Mouse (Mus musculus): ENCODE measurements around the gene Gm4952. TPM values are rescaled to one million over a fixed set of nuclear protein-coding genes. Genes with fewer than 3 reads are reported as not detected.
A peak's percentile ranks its signal among the peaks of the same experiment; 100 is the strongest.

Gm4952 gene
- total RNA-seq (2021) (not detected), polyA plus RNA-seq (2012; rRNA removed) (not detected in 2 replicates)
- long read RNA-seq: 0 reads

DNA sequence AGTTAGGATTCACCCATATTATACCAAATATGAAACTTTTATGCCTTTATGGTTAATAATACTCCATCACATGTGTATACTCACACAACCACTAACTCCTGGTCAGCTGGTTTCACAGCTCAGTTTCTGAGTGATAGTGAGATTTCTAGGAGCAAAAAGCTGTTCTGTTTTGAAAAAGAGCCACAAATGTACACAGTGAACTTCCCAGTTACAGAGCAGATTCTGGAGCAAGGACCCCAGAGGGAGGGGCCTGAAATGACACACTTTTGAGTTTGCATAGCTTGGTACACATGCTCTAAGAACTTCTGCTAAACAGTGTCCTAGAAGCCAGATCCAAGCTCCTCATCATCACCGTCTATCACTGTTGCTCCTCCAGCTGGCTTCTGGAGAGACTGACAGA is at the start of gene Gm4952:
Gm4952 (plus strand) TSS at position 301 of the 400 bp plus-strand sequence.
- no peak within 1 kb of the TSS for H3K27ac ChIP-seq
- no peaks in the 10 kb centered on the region for H3K27me3 ChIP-seq (ENCODE audit: control insufficient read depth, insufficient read depth, low read length)
- H3K4me1 ChIP-seq (ENCODE audit: control insufficient read depth, insufficient read depth, low read length): no peaks in the 10 kb centered on the region; the same call in none of the 2 replicates
- H3K9ac ChIP-seq (ENCODE audit: low read depth, low read length): no peak within 1 kb of the TSS
- TF ChIP-seq CTCF (IDR thresholded peaks at IDR 0.05) (no peak), POLR2A (IDR thresholded peaks at IDR 0.05; ENCODE audit: insufficient read depth, low read depth, low read length) (no peak), EP300 (IDR thresholded peaks at IDR 0.05; ENCODE audit: insufficient read depth, low read depth, low read length) (no peak)
- intact Hi-C loops (cut with DNase I): loop anchor here (10.0 kb wide), 1 partner anchor 165 kb away; no protein-coding TSS in a partner anchor
- no peak within 1 kb of the TSS for H3K4me3 ChIP-seq
- DNase-seq: no peak
- H3K79me2 ChIP-seq (replicated peaks; ENCODE audit: control insufficient read depth, insufficient read depth, low read length): no peaks in the 10 kb centered on the region
- H3K36me3 ChIP-seq (ENCODE audit: control insufficient read depth, insufficient read depth, low read length): no peaks in the 10 kb centered on the region
- WGBS: 54% methylated on average over 1 of the region's 1 CpGs

DNA sequence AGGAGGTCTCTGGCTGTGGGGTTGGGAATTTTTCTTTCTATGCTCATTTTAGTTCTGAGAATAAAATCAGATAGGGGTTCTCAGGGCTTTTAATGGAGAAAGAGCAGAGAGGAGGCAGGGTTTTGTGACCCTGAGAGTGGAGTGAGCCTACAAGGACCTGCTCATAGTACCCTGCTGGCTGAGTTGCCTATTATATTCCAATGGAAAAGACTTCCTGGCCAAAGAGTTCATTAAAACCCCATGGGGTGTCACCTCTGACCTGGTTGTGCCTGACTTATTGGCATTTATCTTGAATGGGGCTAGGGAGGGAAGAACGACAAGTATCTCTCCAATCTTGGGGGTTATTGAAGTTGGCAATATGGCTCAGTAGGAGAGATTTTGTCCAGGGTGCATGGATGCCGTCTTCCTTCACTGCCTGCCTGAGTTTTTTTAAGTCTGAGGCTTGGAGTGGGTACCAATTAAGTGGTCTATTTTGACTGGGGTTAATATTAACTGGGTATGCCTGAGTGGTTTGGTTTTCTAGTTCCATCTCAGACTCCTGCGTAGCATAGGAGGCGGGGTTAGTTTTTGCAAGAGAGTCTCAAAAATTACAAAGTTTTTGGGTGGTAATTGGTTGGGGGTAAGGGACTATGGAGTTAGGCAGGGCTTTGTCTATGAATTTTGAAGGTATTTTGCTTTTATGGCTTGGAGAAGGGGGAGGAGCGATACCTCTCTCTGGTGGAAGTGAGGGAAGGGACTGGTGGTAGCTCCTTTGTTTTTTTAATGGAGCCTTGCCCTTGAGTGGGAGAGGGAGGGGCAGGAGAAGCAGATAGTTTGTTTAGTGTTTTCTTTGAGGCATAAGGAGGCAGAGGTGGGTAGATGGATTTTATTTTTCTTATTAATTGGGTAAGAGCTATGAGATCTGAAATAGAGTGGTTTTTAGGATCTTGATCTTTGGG is 49.5 kb upstream of the Gm4952 start:
- no peaks in the 10 kb centered on the region for H3K4me1 ChIP-seq (ENCODE audit: control insufficient read depth, insufficient read depth, low read length)
- H3K27ac ChIP-seq: no peak overlapping the region
- no peaks in the 10 kb centered on the region for H3K79me2 ChIP-seq (replicated peaks; ENCODE audit: control insufficient read depth, insufficient read depth, low read length)
- no peak overlapping the region for H3K4me3 ChIP-seq
- H3K9ac ChIP-seq (ENCODE audit: low read depth, low read length): no peak overlapping the region
- H3K27me3 ChIP-seq (ENCODE audit: control insufficient read depth, insufficient read depth, low read length): no peaks in the 10 kb centered on the region
- no peak for DNase-seq
- intact Hi-C loops (cut with DNase I): no loop called here
- WGBS: 79% methylated on average over 5 of the region's 5 CpGs
- H3K36me3 ChIP-seq (ENCODE audit: control insufficient read depth, insufficient read depth, low read length): no peaks in the 10 kb centered on the region
- no peak for TF ChIP-seq EP300 (IDR thresholded peaks at IDR 0.05; ENCODE audit: insufficient read depth, low read depth, low read length)
- no peak for TF ChIP-seq POLR2A (IDR thresholded peaks at IDR 0.05; ENCODE audit: insufficient read depth, low read depth, low read length)
- TF ChIP-seq CTCF (IDR thresholded peaks at IDR 0.05): no peak

DNA sequence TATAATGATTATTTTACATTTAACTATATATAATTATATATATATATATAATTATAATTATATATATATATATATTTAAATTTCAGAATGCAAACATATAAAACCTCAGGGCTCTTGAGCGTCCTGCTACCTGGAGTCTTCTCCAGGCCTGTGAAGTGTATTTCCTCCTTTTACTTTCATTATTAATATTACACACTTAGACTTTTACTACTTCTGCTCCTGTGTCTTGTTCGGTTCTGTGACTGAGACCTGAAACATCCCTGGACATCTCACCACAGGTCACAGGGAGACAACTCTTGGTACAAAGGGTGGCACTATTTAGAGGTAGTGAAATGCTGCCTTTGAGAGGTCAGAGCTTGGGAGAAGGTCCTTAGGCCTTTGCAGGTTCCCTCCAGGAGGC is 43.5 kb upstream of the Gm4952 start:
- 81% methylated on average over 2 of the region's 2 CpGs for WGBS

GRCm38 (mm10) chr19:12558219-12558618 is 41.6 kb upstream of the Gm4952 start:
- Histone ChIP-seq H3K36me3 (ENCODE audit: control insufficient read depth, insufficient read depth, low read length) (no peaks in the 10 kb centered on the region), H3K9ac (ENCODE audit: low read depth, low read length) (no peak overlapping the region), H3K4me3 (no peak overlapping the region), H3K4me1 (ENCODE audit: control insufficient read depth, insufficient read depth, low read length) (no peaks in the 10 kb centered on the region), H3K79me2 (replicated peaks; ENCODE audit: control insufficient read depth, insufficient read depth, low read length) (no peaks in the 10 kb centered on the region), H3K27ac (no peak overlapping the region), H3K27me3 (ENCODE audit: control insufficient read depth, insufficient read depth, low read length) (no peaks in the 10 kb centered on the region)
- WGBS: 77% methylated on average over 4 of the region's 4 CpGs
- DNase-seq: no peak
- TF ChIP-seq POLR2A (IDR thresholded peaks at IDR 0.05; ENCODE audit: insufficient read depth, low read depth, low read length) (no peak), CTCF (IDR thresholded peaks at IDR 0.05) (no peak), EP300 (IDR thresholded peaks at IDR 0.05; ENCODE audit: insufficient read depth, low read depth, low read length) (no peak)
- intact Hi-C loops (cut with DNase I): no loop called here

More for the DNA sequence above, 43.5 kb upstream of the Gm4952 start:
- H3K9ac ChIP-seq (ENCODE audit: low read depth, low read length): no peak overlapping the region
- H3K27me3 ChIP-seq (ENCODE audit: control insufficient read depth, insufficient read depth, low read length): no peaks in the 10 kb centered on the region
- no peak for DNase-seq
- no peak overlapping the region for H3K4me3 ChIP-seq
- H3K4me1 ChIP-seq (ENCODE audit: control insufficient read depth, insufficient read depth, low read length): no peaks in the 10 kb centered on the region
- no peaks in the 10 kb centered on the region for H3K36me3 ChIP-seq (ENCODE audit: control insufficient read depth, insufficient read depth, low read length)
- H3K27ac ChIP-seq: no peak overlapping the region
- H3K79me2 ChIP-seq (replicated peaks; ENCODE audit: control insufficient read depth, insufficient read depth, low read length): no peaks in the 10 kb centered on the region
- intact Hi-C loops (cut with DNase I): no loop called here
- TF ChIP-seq POLR2A (IDR thresholded peaks at IDR 0.05; ENCODE audit: insufficient read depth, low read depth, low read length): no peak
- TF ChIP-seq EP300 (IDR thresholded peaks at IDR 0.05; ENCODE audit: insufficient read depth, low read depth, low read length): no peak
- TF ChIP-seq CTCF (IDR thresholded peaks at IDR 0.05): no peak

- TF ChIP-seq POLR2A (IDR thresholded peaks at IDR 0.05; ENCODE audit: insufficient read depth, low read depth, low read length) (no peak), EP300 (IDR thresholded peaks at IDR 0.05; ENCODE audit: insufficient read depth, low read depth, low read length) (no peak), CTCF (IDR thresholded peaks at IDR 0.05) (no peak)
- no peaks in the 10 kb centered on the region for H3K79me2 ChIP-seq (replicated peaks; ENCODE audit: control insufficient read depth, insufficient read depth, low read length)
- H3K27ac ChIP-seq: no peak overlapping the region
- intact Hi-C loops (cut with DNase I): no loop called here
- no peak overlapping the region for H3K4me3 ChIP-seq
- DNase-seq: no peak
- no peaks in the 10 kb centered on the region for H3K27me3 ChIP-seq (ENCODE audit: control insufficient read depth, insufficient read depth, low read length)
- no peaks in the 10 kb centered on the region for H3K36me3 ChIP-seq (ENCODE audit: control insufficient read depth, insufficient read depth, low read length)
- no peak overlapping the region for H3K9ac ChIP-seq (ENCODE audit: low read depth, low read length)
- no peaks in the 10 kb centered on the region for H3K4me1 ChIP-seq (ENCODE audit: control insufficient read depth, insufficient read depth, low read length)
Observed at GRCm38 (mm10) chr19:12564197-12564596, 35.6 kb upstream of the Gm4952 start.

GRCm38 (mm10) chr19:12567011-12567410 is 32.8 kb upstream of the Gm4952 start:
- peak in 1 of 2 experiments; percentile 14 for DNase-seq
- no peaks in the 10 kb centered on the region for H3K4me1 ChIP-seq (ENCODE audit: control insufficient read depth, insufficient read depth, low read length)
- H3K4me3 ChIP-seq: no peak overlapping the region
- H3K36me3 ChIP-seq (ENCODE audit: control insufficient read depth, insufficient read depth, low read length): no peaks in the 10 kb centered on the region
- intact Hi-C loops (cut with DNase I): no loop called here
- no peaks in the 10 kb centered on the region for H3K79me2 ChIP-seq (replicated peaks; ENCODE audit: control insufficient read depth, insufficient read depth, low read length)
- 43% methylated on average over 4 of the region's 4 CpGs for WGBS
- H3K27ac ChIP-seq: no peak overlapping the region
- no peak overlapping the region for H3K9ac ChIP-seq (ENCODE audit: low read depth, low read length)
- H3K27me3 ChIP-seq (ENCODE audit: control insufficient read depth, insufficient read depth, low read length): no peaks in the 10 kb centered on the region
- no peak for TF ChIP-seq CTCF (IDR thresholded peaks at IDR 0.05)
- TF ChIP-seq EP300 (IDR thresholded peaks at IDR 0.05; ENCODE audit: insufficient read depth, low read depth, low read length): no peak
- TF ChIP-seq POLR2A (IDR thresholded peaks at IDR 0.05; ENCODE audit: insufficient read depth, low read depth, low read length): no peak
